Mouse (Mus musculus): Measurements from ENCODE around the gene Fam208a. TPM values are rescaled to one million over a fixed set of nuclear protein-coding genes. Genes with fewer than 3 reads are reported as not detected.
A peak's percentile ranks its signal among the peaks of the same experiment; 100 is the strongest.

Gene Fam208a
- polyA plus RNA-seq, 1 experiment from 2014 or later, result 22.8 TPM

- peaks cover 3% of the 10 kb centered on the region; the same call in 1 of the 2 replicates for H3K36me3 ChIP-seq (ENCODE audit: control insufficient read depth, insufficient read depth, low read length)
- no peak for ATAC-seq (ENCODE audit: insufficient number of reproducible peaks, insufficient read depth, low FRiP score, low read depth)
- H3K9ac ChIP-seq (replicated peaks; ENCODE audit: low read depth, low read length), result no peak overlapping the region
- H3K27ac ChIP-seq (ENCODE audit: low read length), result no peak overlapping the region
- 92% methylated on average over 4 of the region's 4 CpGs for WGBS
- H3K4me3 ChIP-seq (ENCODE audit: low read depth, low read length), result no peak overlapping the region
- no peaks in the 10 kb centered on the region for H3K27me3 ChIP-seq (ENCODE audit: control insufficient read depth, insufficient read depth, low read length)
- peaks cover 11% of the 10 kb centered on the region for H3K9me3 ChIP-seq (ENCODE audit: control insufficient read depth, low read depth, low read length)
- peak overlapping the region; percentile 66; the same call in 1 of the 2 replicates for H3K4me2 ChIP-seq (replicated peaks; ENCODE audit: low read depth, low read length)
- no peaks in the 10 kb centered on the region for H3K4me1 ChIP-seq (ENCODE audit: control insufficient read depth, insufficient read depth, low read length)
Observed at GRCm38 (mm10) chr14:27430280-27430679, 1.6 kb downstream of the Fam208a start.

GRCm38 (mm10) chr14:27432064-27432463, 3.4 kb downstream of the Fam208a start:
- no peaks in the 10 kb centered on the region for H3K27me3 ChIP-seq (ENCODE audit: control insufficient read depth, insufficient read depth, low read length)
- ATAC-seq (ENCODE audit: insufficient number of reproducible peaks, insufficient read depth, low FRiP score, low read depth), result no peak
- peaks cover 3% of the 10 kb centered on the region; the same call in 1 of the 2 replicates for H3K36me3 ChIP-seq (ENCODE audit: control insufficient read depth, insufficient read depth, low read length)
- peaks cover 11% of the 10 kb centered on the region for H3K9me3 ChIP-seq (ENCODE audit: control insufficient read depth, low read depth, low read length)
- 99% methylated on average over 2 of the region's 2 CpGs for WGBS
- no peak overlapping the region for H3K9ac ChIP-seq (replicated peaks; ENCODE audit: low read depth, low read length)
- H3K4me2 ChIP-seq (replicated peaks; ENCODE audit: low read depth, low read length), result no peak overlapping the region
- H3K4me1 ChIP-seq (ENCODE audit: control insufficient read depth, insufficient read depth, low read length), result no peaks in the 10 kb centered on the region
- no peak overlapping the region for H3K4me3 ChIP-seq (ENCODE audit: low read depth, low read length)
- H3K27ac ChIP-seq (ENCODE audit: low read length), result no peak overlapping the region

GRCm38 (mm10) chr14:27436116-27436515, 7.5 kb downstream of the Fam208a start:
- Histone ChIP-seq H3K4me1 (ENCODE audit: control insufficient read depth, insufficient read depth, low read length) (no peaks in the 10 kb centered on the region), H3K36me3 (ENCODE audit: control insufficient read depth, insufficient read depth, low read length) (peaks cover 6% of the 10 kb centered on the region; the same call in 1 of the 2 replicates), H3K4me3 (ENCODE audit: low read depth, low read length) (no peak overlapping the region), H3K9me3 (ENCODE audit: control insufficient read depth, low read depth, low read length) (no peaks in the 10 kb centered on the region), H3K9ac (replicated peaks; ENCODE audit: low read depth, low read length) (no peak overlapping the region), H3K27ac (ENCODE audit: low read length) (no peak overlapping the region), H3K4me2 (replicated peaks; ENCODE audit: low read depth, low read length) (no peak overlapping the region), H3K27me3 (ENCODE audit: control insufficient read depth, insufficient read depth, low read length) (no peaks in the 10 kb centered on the region)
- 95% methylated on average over 1 of the region's 1 CpGs for WGBS
- no peak for ATAC-seq (ENCODE audit: insufficient number of reproducible peaks, insufficient read depth, low FRiP score, low read depth)

- Histone ChIP-seq H3K27ac (ENCODE audit: low read length) (no peak overlapping the region), H3K4me1 (ENCODE audit: control insufficient read depth, insufficient read depth, low read length) (no peaks in the 10 kb centered on the region), H3K27me3 (ENCODE audit: control insufficient read depth, insufficient read depth, low read length) (no peaks in the 10 kb centered on the region), H3K4me2 (replicated peaks; ENCODE audit: low read depth, low read length) (no peak overlapping the region), H3K36me3 (ENCODE audit: control insufficient read depth, insufficient read depth, low read length) (peaks cover 6% of the 10 kb centered on the region; the same call in 1 of the 2 replicates), H3K4me3 (ENCODE audit: low read depth, low read length) (no peak overlapping the region), H3K9ac (replicated peaks; ENCODE audit: low read depth, low read length) (no peak overlapping the region), H3K9me3 (ENCODE audit: control insufficient read depth, low read depth, low read length) (no peaks in the 10 kb centered on the region)
- no peak for ATAC-seq (ENCODE audit: insufficient number of reproducible peaks, insufficient read depth, low FRiP score, low read depth)
- 89% methylated on average over 3 of the region's 3 CpGs for WGBS
Observed at GRCm38 (mm10) chr14:27436826-27437225, 8.2 kb downstream of the Fam208a start.

- Histone ChIP-seq H3K9me3 (ENCODE audit: control insufficient read depth, low read depth, low read length) (no peaks in the 10 kb centered on the region), H3K4me2 (replicated peaks; ENCODE audit: low read depth, low read length) (no peak overlapping the region), H3K4me1 (ENCODE audit: control insufficient read depth, insufficient read depth, low read length) (no peaks in the 10 kb centered on the region), H3K27ac (ENCODE audit: low read length) (no peak overlapping the region), H3K9ac (replicated peaks; ENCODE audit: low read depth, low read length) (no peak overlapping the region), H3K36me3 (ENCODE audit: control insufficient read depth, insufficient read depth, low read length) (peaks cover 25% of the 10 kb centered on the region), H3K4me3 (ENCODE audit: low read depth, low read length) (no peak overlapping the region), H3K27me3 (ENCODE audit: control insufficient read depth, insufficient read depth, low read length) (no peaks in the 10 kb centered on the region)
- ATAC-seq (ENCODE audit: insufficient number of reproducible peaks, insufficient read depth, low FRiP score, low read depth), result no peak
Observed at GRCm38 (mm10) chr14:27440921-27441320, 12.3 kb downstream of the Fam208a start.

- Histone ChIP-seq H3K4me2 (replicated peaks; ENCODE audit: low read depth, low read length) (no peak overlapping the region), H3K27me3 (ENCODE audit: control insufficient read depth, insufficient read depth, low read length) (no peaks in the 10 kb centered on the region), H3K4me1 (ENCODE audit: control insufficient read depth, insufficient read depth, low read length) (no peaks in the 10 kb centered on the region), H3K27ac (ENCODE audit: low read length) (no peak overlapping the region), H3K36me3 (ENCODE audit: control insufficient read depth, insufficient read depth, low read length) (peaks cover 38% of the 10 kb centered on the region), H3K9ac (replicated peaks; ENCODE audit: low read depth, low read length) (no peak overlapping the region), H3K4me3 (ENCODE audit: low read depth, low read length) (no peak overlapping the region), H3K9me3 (ENCODE audit: control insufficient read depth, low read depth, low read length) (no peaks in the 10 kb centered on the region)
- WGBS, result 89% methylated on average over 2 of the region's 2 CpGs
- no peak for ATAC-seq (ENCODE audit: insufficient number of reproducible peaks, insufficient read depth, low FRiP score, low read depth)
Observed at GRCm38 (mm10) chr14:27444851-27445281, 16.2 kb downstream of the Fam208a start.

- no peak for ATAC-seq (ENCODE audit: insufficient number of reproducible peaks, insufficient read depth, low FRiP score, low read depth)
- H3K36me3 ChIP-seq (ENCODE audit: control insufficient read depth, insufficient read depth, low read length), result peaks cover 35% of the 10 kb centered on the region
- no peaks in the 10 kb centered on the region for H3K27me3 ChIP-seq (ENCODE audit: control insufficient read depth, insufficient read depth, low read length)
- no peak overlapping the region for H3K27ac ChIP-seq (ENCODE audit: low read length)
- no peaks in the 10 kb centered on the region for H3K9me3 ChIP-seq (ENCODE audit: control insufficient read depth, low read depth, low read length)
- H3K9ac ChIP-seq (replicated peaks; ENCODE audit: low read depth, low read length), result no peak overlapping the region
- H3K4me1 ChIP-seq (ENCODE audit: control insufficient read depth, insufficient read depth, low read length), result no peaks in the 10 kb centered on the region
- WGBS, result 84% methylated on average over 4 of the region's 4 CpGs
- no peak overlapping the region for H3K4me2 ChIP-seq (replicated peaks; ENCODE audit: low read depth, low read length)
- H3K4me3 ChIP-seq (ENCODE audit: low read depth, low read length), result no peak overlapping the region
Observed at GRCm38 (mm10) chr14:27446963-27447362, 18.3 kb downstream of the Fam208a start.

- peaks cover 61% of the 10 kb centered on the region for H3K36me3 ChIP-seq (ENCODE audit: control insufficient read depth, insufficient read depth, low read length)
- H3K4me2 ChIP-seq (replicated peaks; ENCODE audit: low read depth, low read length), result no peak overlapping the region
- no peak overlapping the region for H3K9ac ChIP-seq (replicated peaks; ENCODE audit: low read depth, low read length)
- no peak for ATAC-seq (ENCODE audit: insufficient number of reproducible peaks, insufficient read depth, low FRiP score, low read depth)
- H3K4me1 ChIP-seq (ENCODE audit: control insufficient read depth, insufficient read depth, low read length), result no peaks in the 10 kb centered on the region
- H3K27ac ChIP-seq (ENCODE audit: low read length), result no peak overlapping the region
- H3K4me3 ChIP-seq (ENCODE audit: low read depth, low read length), result no peak overlapping the region
- no peaks in the 10 kb centered on the region for H3K27me3 ChIP-seq (ENCODE audit: control insufficient read depth, insufficient read depth, low read length)
- 90% methylated on average over 5 of the region's 5 CpGs for WGBS
- no peaks in the 10 kb centered on the region for H3K9me3 ChIP-seq (ENCODE audit: control insufficient read depth, low read depth, low read length)
Observed at GRCm38 (mm10) chr14:27491399-27491798, 62.8 kb downstream of the Fam208a start.

GRCm38 (mm10) chr14:27493516-27493915, 64.9 kb downstream of the Fam208a start:
- WGBS, result 91% methylated on average over 4 of the region's 4 CpGs
- Histone ChIP-seq H3K4me3 (ENCODE audit: low read depth, low read length) (no peak overlapping the region), H3K4me2 (replicated peaks; ENCODE audit: low read depth, low read length) (no peak overlapping the region), H3K27ac (ENCODE audit: low read length) (no peak overlapping the region), H3K36me3 (ENCODE audit: control insufficient read depth, insufficient read depth, low read length) (peaks cover 62% of the 10 kb centered on the region), H3K9me3 (ENCODE audit: control insufficient read depth, low read depth, low read length) (no peaks in the 10 kb centered on the region), H3K4me1 (ENCODE audit: control insufficient read depth, insufficient read depth, low read length) (no peaks in the 10 kb centered on the region), H3K9ac (replicated peaks; ENCODE audit: low read depth, low read length) (no peak overlapping the region), H3K27me3 (ENCODE audit: control insufficient read depth, insufficient read depth, low read length) (no peaks in the 10 kb centered on the region)
- ATAC-seq (ENCODE audit: insufficient number of reproducible peaks, insufficient read depth, low FRiP score, low read depth), result no peak
